Mouse (Mus musculus) E14TG2a.4 (cell line): ENCODE data around the gene Syn3.

ENCODE experiments used
- CTCF ChIP-seq: conservative IDR thresholded peaks from 2 replicates; pipeline ENCODE4 v1.5.1; 2014; ENCODE audit warnings: low read length
- POU5F1 ChIP-seq: IDR thresholded peaks from 2 replicates; pipeline ENCODE4 v1.6.1; 2014; ENCODE audit warnings: low read length, borderline replicate concordance

GRCm38 (mm10) chr10:86011172-86011571 is 487.5 kb downstream of the Syn3 start:
- TF ChIP-seq CTCF (no peak), POU5F1 (no peak)
